Mouse (Mus musculus) lung, postnatal 0 days (tissue): ENCODE data around the gene Thsd7b.

ENCODE experiments used
- CTCF ChIP-seq: IDR thresholded peaks from 2 replicates; pipeline ENCODE4 v1.5.1; 2016; ENCODE audit warnings: antibody characterized with exemption, mild to moderate bottlenecking
- EP300 ChIP-seq: IDR thresholded peaks from 2 replicates; pipeline ENCODE4 v1.6.1; 2016; ENCODE audit warnings: antibody characterized with exemption, mild to moderate bottlenecking, control low read depth

DNA sequence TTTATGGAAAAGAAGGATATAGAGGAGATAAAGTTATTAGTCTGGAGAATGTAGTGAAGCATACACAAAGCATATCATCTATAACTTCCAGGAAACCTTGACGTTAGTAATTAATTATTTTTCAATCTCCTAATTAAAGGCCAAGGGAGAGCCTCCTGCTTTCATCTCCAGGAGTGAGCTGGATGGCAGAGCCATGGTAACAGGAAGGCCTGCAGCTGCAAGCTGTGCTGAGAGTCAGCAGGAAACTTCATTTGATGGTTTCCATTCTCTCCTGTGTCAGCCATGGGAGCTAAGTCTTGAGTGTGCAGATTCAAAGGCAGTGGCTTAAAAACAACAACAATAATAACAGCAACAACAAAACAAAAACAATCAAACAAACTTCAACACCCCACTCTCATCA is 507.5 kb downstream of the Thsd7b start:
- TF ChIP-seq EP300 (no peak), CTCF (no peak)
